Mouse (Mus musculus) brain, embryonic 14.5 days (tissue): ENCODE data around the gene Xpnpep3.

Experiments
- CTCF ChIP-seq: fragments of 200-500 bp; IDR thresholded peaks from 2 replicates; pipeline ENCODE4 v1.5.1; 2012; ENCODE audit warnings: inconsistent platforms, mild to moderate bottlenecking, moderate library complexity, borderline replicate concordance; ENCODE audit not compliant: insufficient read depth, insufficient read length; ENCODE audit errors: extremely low read depth
- POLR2A ChIP-seq: fragments of 200-500 bp; IDR thresholded peaks from 2 replicates; pipeline ENCODE4 v1.6.1; 2012; ENCODE audit warnings: mild to moderate bottlenecking, inconsistent platforms, borderline replicate concordance; ENCODE audit not compliant: poor library complexity, insufficient read depth, insufficient read length, severe bottlenecking; ENCODE audit errors: extremely low read depth

DNA sequence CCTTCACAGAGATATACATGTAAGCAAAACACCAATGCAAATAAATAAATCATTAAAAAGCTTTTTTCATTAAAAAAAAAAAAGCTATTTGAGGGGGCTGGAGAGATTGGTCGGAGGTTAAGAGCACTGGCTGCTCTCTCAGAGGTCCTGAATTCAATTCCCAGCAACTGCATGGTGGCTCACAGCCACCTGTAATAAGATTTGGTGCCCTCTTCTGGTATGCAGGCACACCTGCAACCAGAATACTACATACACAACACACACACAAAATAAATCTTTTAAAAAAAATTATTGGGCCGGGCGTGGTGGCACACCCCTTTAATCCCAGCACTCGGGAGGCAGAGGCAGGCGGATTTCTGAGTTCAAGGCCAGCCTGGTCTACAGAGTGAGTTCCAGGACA lies 13.6 kb upstream of the Xpnpep3 start:
- TF ChIP-seq POLR2A, result no peak
- peak; percentile 4; the same call in 1 of the 2 replicates for TF ChIP-seq CTCF
